Mouse (Mus musculus): ENCODE results near the gene Sectm1b.
A peak's percentile ranks its signal among the peaks of the same experiment; 100 is the strongest.

Gene Sectm1b

GRCm38 (mm10) chr11:121063379-121063778 is at the start of gene Sectm1b:
TSS of gene Sectm1b (minus strand) at chr11:121063569.
- no peak for TF ChIP-seq GATA4 (IDR thresholded peaks at IDR 0.05; ENCODE audit: insufficient replicate concordance, low read length)

DNA sequence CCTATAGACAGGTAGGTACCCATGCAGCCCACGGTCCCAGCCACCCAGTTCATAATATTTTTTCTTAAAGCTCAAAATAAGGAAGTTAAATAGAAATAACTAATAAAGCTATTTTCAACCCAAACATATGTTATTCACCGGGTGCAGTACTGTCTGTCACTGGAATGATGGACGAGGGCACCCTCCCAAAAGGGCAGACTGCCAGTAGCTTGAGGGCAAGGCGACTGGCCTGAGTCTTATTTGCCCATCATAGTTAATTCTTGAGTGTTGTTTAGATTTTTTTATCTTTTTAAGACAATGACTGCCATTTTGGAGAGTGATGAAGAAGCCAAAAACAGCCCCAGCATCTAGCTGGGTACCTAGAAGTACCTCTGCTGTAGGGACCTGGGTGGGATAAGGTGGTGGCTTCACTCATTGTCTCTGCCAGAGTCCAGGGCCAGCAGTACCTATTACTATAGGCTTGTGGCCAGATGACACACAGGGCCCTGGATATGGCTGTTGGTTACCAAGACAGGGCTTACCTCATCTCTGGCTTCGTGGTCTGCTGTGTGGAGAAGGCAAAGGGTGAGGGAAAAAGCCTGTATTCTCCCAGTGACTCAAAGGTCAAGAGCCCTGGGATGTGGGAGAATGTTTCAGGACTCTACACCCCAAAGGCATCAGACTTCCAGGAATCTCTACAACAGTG is 48.9 kb upstream of the Sectm1b start:
- TF ChIP-seq GATA4 (IDR thresholded peaks at IDR 0.05; ENCODE audit: insufficient replicate concordance, low read length): no peak

- no peak for TF ChIP-seq GATA4 (IDR thresholded peaks at IDR 0.05; ENCODE audit: insufficient replicate concordance, low read length)
Measured at GRCm38 (mm10) chr11:121111601-121112000, 48.2 kb upstream of the Sectm1b start.

DNA sequence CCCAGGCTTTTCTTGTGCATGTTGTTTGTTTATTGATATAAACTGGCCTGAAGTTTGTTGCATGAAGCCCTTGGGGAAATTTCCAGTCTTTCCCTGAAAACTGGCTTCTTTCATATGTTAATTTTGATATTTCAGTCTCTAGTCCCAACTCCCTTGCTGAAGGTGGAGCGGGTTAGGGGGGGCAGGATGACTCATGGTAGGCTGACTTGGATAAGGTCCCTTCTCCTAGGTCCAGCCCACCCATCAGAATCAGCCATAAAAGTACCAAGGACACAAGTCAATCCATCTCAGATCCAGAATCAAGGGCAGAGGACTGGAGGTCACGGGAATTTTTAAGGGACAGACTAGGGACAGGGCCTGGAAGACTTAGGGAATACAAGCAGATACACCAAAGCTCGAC is 47.7 kb upstream of the Sectm1b start:
- no peak for TF ChIP-seq GATA4 (IDR thresholded peaks at IDR 0.05; ENCODE audit: insufficient replicate concordance, low read length)

- peak; percentile 75; the same call in 1 of the 2 replicates for TF ChIP-seq GATA4 (IDR thresholded peaks at IDR 0.05; ENCODE audit: insufficient replicate concordance, low read length)
Measured at GRCm38 (mm10) chr11:121109986-121110385, 46.6 kb upstream of the Sectm1b start.

DNA sequence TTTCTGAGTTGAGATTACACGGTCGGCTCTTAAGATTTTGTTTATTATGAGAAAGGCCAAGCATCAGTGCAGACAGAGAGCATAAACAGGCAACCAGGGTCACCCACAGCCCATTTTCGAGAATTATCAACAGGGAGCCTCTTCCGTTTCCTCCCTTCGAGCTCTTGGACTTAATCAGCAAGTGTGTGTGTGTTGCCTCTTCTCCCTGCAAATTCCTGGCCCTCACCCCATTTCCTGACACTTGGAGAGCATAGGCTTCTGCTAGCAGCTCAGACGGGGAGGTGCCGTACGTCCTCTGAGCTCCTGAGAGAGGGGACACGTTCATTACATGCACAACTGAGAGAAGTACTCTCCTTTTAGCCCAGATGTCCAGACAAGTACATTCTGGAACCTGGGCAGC is 44.7 kb upstream of the Sectm1b start:
- TF ChIP-seq GATA4 (IDR thresholded peaks at IDR 0.05; ENCODE audit: insufficient replicate concordance, low read length): peak; percentile 96

GRCm38 (mm10) chr11:121101124-121101805 is 37.9 kb upstream of the Sectm1b start:
- no peak for TF ChIP-seq GATA4 (IDR thresholded peaks at IDR 0.05; ENCODE audit: insufficient replicate concordance, low read length)

DNA sequence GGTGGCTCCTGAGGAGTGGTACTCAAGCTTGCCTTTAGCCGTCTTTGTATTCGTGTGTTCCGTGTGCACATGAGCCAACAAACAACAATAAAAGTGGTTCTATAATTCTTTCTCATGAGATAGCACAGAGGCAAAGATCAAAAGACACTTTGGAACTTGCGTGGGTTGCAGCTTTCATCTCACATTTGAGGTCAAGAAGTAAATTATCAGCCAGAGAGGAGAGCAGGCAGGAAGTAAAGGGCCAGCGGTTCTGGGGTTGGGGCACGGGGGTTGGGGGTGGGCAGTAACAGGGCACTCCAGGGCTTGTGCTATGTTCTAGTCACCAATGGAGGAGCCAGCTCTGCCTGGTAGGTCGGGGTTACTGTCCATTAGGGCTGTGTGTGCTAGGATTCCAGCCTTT is 37.3 kb upstream of the Sectm1b start:
- TF ChIP-seq GATA4 (IDR thresholded peaks at IDR 0.05; ENCODE audit: insufficient replicate concordance, low read length): no peak

GRCm38 (mm10) chr11:121099762-121100161 is 36.4 kb upstream of the Sectm1b start:
- TF ChIP-seq GATA4 (IDR thresholded peaks at IDR 0.05; ENCODE audit: insufficient replicate concordance, low read length): no peak

- TF ChIP-seq GATA4 (IDR thresholded peaks at IDR 0.05; ENCODE audit: insufficient replicate concordance, low read length): no peak
Measured at GRCm38 (mm10) chr11:121092606-121093585, 29.5 kb upstream of the Sectm1b start.

- TF ChIP-seq GATA4 (IDR thresholded peaks at IDR 0.05; ENCODE audit: insufficient replicate concordance, low read length): no peak
Measured at GRCm38 (mm10) chr11:121090943-121091342, 27.6 kb upstream of the Sectm1b start.

DNA sequence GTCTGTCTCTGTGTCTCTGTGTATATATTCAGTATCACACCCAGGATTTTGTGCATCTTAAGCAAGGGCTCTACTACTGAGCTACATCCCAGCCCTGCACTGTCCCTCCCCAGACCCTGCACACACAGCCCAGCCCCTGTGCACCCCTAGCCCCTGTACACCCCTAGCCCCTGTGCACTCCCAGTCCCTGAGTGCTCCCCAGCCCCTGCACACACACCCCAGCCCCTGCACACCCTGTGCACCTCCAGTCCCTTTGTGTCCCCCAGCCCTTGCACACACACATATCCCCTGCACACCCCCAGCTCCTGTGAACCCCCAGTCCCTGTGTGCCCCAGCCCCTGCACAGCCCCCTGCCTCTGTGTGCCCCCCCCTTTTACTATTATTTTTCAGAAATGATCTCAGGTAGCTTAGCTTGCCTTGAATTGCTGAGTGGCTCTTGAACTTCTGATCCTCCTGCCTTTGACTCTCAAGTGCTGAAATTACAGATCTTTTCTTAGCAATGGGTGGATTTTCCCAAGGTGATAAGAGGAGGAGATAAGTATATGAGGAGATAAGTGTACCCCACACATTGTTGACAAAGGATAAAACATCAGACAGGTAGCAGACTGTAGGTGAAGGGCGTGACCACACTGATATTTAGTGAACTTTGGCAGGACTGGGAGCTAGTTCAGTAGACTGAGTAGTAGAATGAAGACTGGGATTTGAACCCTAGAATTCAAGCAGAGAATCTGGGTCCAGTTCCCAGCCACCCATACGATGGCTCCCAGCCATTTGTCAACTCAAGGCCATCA is 26.6 kb upstream of the Sectm1b start:
- TF ChIP-seq GATA4 (IDR thresholded peaks at IDR 0.05; ENCODE audit: insufficient replicate concordance, low read length): no peak

DNA sequence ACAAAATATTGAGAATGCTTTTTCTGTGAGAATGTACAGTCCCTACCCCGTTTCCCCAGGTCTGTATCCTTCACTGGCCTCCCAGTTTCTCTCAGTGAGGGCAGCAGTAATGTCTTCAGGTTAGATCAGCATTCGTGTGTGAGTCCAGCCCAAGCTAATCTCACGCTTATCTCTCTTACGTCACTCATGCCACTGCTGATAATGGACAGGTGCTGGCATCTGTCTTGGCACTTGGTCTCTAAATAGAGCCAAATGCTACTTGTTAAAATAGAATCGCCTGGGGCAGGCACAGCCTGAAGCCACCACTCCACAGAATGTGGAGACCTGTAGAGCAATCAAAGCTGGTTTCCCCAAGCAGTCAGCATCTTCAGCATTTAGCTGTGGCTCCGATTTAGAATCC is 25.6 kb upstream of the Sectm1b start:
- TF ChIP-seq GATA4 (IDR thresholded peaks at IDR 0.05; ENCODE audit: insufficient replicate concordance, low read length): peak; percentile 46; the same call in 1 of the 2 replicates

DNA sequence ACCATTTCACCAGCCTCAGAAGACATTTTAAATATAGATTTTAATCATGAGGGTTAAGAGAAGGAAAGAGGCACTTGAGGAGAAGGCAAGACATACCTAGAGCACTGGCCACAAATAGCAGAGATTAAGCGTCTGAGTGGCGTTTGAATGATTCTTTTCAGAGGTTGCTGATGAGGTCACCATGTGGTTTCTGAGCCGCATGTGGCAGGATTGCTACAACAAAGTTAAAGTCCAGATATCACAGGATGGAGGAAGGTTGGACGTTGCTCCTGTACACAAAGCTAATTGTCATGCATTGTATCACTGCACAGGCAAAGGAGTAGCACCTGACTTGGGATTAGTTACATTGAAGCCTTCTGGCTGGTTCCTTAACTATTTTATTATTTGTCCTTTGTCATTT is 22.9 kb upstream of the Sectm1b start:
- TF ChIP-seq GATA4 (IDR thresholded peaks at IDR 0.05; ENCODE audit: insufficient replicate concordance, low read length): no peak

GRCm38 (mm10) chr11:121085181-121085580 is 21.8 kb upstream of the Sectm1b start:
- no peak for TF ChIP-seq GATA4 (IDR thresholded peaks at IDR 0.05; ENCODE audit: insufficient replicate concordance, low read length)

Measured in liver, adult (tissue).